Mouse (Mus musculus) lung, postnatal 0 days (tissue): Measurements from ENCODE around the gene Errfi1.
A peak's percentile ranks its signal among the peaks of the same experiment; 100 is the strongest.

Source experiments
- CTCF ChIP-seq: IDR thresholded peaks from 2 replicates; pipeline ENCODE4 v1.5.1; 2016; ENCODE audit warnings: antibody characterized with exemption, mild to moderate bottlenecking
- EP300 ChIP-seq: IDR thresholded peaks from 2 replicates; pipeline ENCODE4 v1.6.1; 2016; ENCODE audit warnings: antibody characterized with exemption, mild to moderate bottlenecking, control low read depth

DNA sequence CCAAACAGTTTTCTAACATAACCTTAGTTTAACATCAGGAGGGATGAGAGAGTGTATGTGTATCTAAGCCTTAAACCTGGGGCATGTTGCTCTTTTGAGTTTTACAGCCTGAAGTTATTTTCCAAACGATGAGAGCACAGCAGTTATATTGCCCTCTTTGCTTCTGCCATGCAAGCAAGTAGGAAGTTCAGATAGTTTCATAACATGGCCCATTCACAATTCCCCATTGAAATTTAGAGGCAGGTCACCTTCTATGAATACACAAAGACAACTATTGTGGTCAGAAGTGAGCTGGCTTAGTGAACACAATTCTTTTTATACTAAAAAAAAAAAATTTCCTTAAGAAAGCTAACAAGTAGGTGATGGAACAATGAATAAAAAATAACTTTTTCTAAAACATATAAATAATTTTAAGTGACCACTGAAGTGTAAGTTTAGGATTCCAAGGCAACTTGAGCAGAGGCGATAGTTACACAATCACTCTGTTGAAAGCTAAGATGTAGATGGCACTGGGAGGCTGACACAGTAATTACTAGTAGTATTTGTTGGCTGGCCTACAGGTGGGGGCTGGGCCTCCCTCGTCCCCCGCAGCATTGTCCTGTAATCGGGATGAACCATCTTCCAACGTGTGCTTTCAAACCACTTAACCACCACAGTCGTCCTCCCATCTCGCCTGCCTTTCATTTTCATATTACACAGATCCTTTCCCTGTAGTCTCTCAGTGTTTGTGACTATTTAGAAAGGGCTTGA, 9.1 kb downstream of the Errfi1 start:
- TF ChIP-seq CTCF (no peak), EP300 (0 out of 2 replicates have a peak, but pooled peaks have one; percentile 25)
